Mouse (Mus musculus) thymus, postnatal 36 days (tissue): ENCODE measurements around the gene Actn2.

Source experiments
- DNase-seq, 2 experiments: peaks; one replicate each; pipeline ENCODE4 v3.0.0; 2022; ENCODE audit warnings: mixed read lengths in 2 of 2

Gene Actn2

GRCm38 (mm10) chr13:12255911-12256705, 84.5 kb downstream of the Actn2 start:
- DNase-seq: no peak

GRCm38 (mm10) chr13:12250496-12250895, 90.1 kb downstream of the Actn2 start:
- no peak for DNase-seq

GRCm38 (mm10) chr13:12249195-12249898, 91.2 kb downstream of the Actn2 start:
- no peak for DNase-seq

GRCm38 (mm10) chr13:12245938-12246337, 94.6 kb downstream of the Actn2 start:
- DNase-seq: no peak

- no peak for DNase-seq
These were observed 96.6 kb downstream of the Actn2 start for GRCm38 (mm10) chr13:12243991-12244390.

GRCm38 (mm10) chr13:12232141-12232540, 108.4 kb downstream of the Actn2 start:
- DNase-seq: no peak

- no peak for DNase-seq
These were observed 112.3 kb downstream of the Actn2 start for GRCm38 (mm10) chr13:12228248-12228647.

GRCm38 (mm10) chr13:12227606-12228005, 113.0 kb downstream of the Actn2 start:
- DNase-seq: no peak
